Mouse (Mus musculus): Measurements from ENCODE around the gene Slc16a13.

DNA sequence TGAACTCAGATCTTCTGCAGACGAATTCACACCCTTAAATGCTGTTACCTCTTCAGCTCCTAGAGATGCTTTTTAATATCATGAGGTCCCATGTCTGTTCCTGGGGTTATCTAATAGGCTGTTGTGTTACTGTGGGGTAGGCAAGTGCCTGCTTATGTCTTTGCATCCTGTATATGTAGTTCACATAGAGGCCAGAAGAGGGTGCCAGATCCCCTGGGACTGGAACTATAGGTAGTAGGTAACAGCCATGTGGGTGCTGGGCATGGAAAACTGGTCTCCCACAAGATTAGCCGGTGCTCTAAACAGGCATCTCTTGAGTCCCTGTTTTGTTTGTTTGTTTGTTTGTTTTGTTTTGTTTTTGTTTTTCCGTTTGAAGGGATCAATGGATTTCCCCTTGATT lies 49.0 kb downstream of the Slc16a13 start:
- peak; percentile 60 for TF ChIP-seq CTCF (IDR thresholded peaks at IDR 0.05)
- TF ChIP-seq POLR2A (IDR thresholded peaks at IDR 0.05; ENCODE audit: insufficient read depth, low read depth, low read length) = no peak
- TF ChIP-seq EP300 (IDR thresholded peaks at IDR 0.05; ENCODE audit: insufficient read depth, low read depth, low read length) = no peak
